Mouse (Mus musculus) heart, embryonic 15.5 days (tissue): ENCODE data around the gene Gm21977. TPM values are rescaled to one million over a fixed set of nuclear protein-coding genes. Genes with fewer than 3 reads are reported as not detected.
"Not testable (repeated sequence)": the region's sequence is repeated elsewhere in the genome, so short reads cannot be mapped to it uniquely, and the experiment has no call there.

Source experiments
- ATAC-seq: fragments of 200-750 bp; cut with Nextera tagmentation; replicated peaks from 2 replicates; pipeline ENCODE4 v1.8.0; 2017; ENCODE audit warnings: low read depth, moderate TSS enrichment; ENCODE audit not compliant: insufficient number of reproducible peaks, insufficient read depth, low FRiP score
- H3K27ac ChIP-seq: fragments of 300-500 bp; sonication (generic); 2 replicates; pipeline ENCODE4 v1.5.1; 2015; ENCODE audit warnings: mild to moderate bottlenecking, inconsistent platforms
- H3K27me3 ChIP-seq: fragments of 300-500 bp; sonication (generic); 2 replicates; pipeline ENCODE4 v1.6.1; 2015; ENCODE audit warnings: inconsistent platforms
- H3K36me3 ChIP-seq: fragments of 300-500 bp; sonication (generic); 2 replicates; pipeline ENCODE4 v1.6.1; 2015; ENCODE audit warnings: mild to moderate bottlenecking, inconsistent platforms
- H3K4me1 ChIP-seq: fragments of 300-500 bp; sonication (generic); replicated peaks from 2 replicates; pipeline ENCODE4 v1.6.1; 2015; ENCODE audit warnings: inconsistent platforms
- H3K4me2 ChIP-seq: fragments of 300-500 bp; sonication (generic); 2 replicates; pipeline ENCODE4 v1.6.1; 2015; ENCODE audit warnings: inconsistent platforms, mild to moderate bottlenecking, moderate library complexity
- H3K4me3 ChIP-seq: fragments of 300-500 bp; sonication (generic); 2 replicates; pipeline ENCODE4 v1.5.1; 2015; ENCODE audit warnings: mild to moderate bottlenecking, inconsistent platforms
- H3K9ac ChIP-seq: fragments of 300-500 bp; sonication (generic); 2 replicates; pipeline ENCODE4 v1.6.1; 2015; ENCODE audit warnings: mild to moderate bottlenecking, inconsistent platforms
- H3K9me3 ChIP-seq: fragments of 300-500 bp; sonication (generic); replicated peaks from 2 replicates; pipeline ENCODE4 v1.6.1; 2016; ENCODE audit warnings: inconsistent platforms
- WGBS: fragments of 180-500 bp; shearing (Covaris S2); methylation state at CpG from one replicate; pipeline ENCODE4 v1.1.7; 2015; ENCODE audit warnings: mixed read lengths; 5-methylcytosine and 5-hydroxymethylcytosine counted together
- polyA plus RNA-seq: library from polyadenylated mRNA; unstranded; fragments of >200 nt; fragmentation: Nextera tagmentation; extraction: Ambion mirVana; gene quantifications from 2 replicates; pipeline ENCODE4 v1.2.1, GENCODE M21; 2015

Gm21977 gene
- not detected in 2 replicates for polyA plus RNA-seq

DNA sequence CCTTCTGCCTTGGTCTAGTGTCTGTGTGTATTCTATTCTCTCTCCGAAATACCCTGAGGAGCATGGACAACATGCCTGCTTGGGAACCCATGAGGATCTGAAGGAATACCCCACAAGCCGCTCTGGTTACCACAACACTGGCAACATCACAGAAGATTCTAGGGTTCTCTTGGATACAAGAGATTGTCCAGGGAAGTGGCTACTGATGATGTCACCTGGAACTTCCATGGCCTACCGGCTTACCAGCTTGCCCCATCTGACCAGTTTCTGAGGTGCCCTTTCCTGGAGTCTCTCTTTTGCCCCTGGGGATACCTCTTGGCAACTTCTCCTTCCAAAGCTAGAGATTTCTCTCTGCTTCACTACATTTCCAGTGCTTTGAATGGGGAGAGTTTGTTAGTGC lies at the start of gene Gm21977:
TSS of gene Gm21977 (minus strand) at position 101 of the 400 bp plus-strand sequence.
- H3K9me3 ChIP-seq, H3K4me3 ChIP-seq, H3K4me1 ChIP-seq, H3K27me3 ChIP-seq, H3K36me3 ChIP-seq, H3K9ac ChIP-seq, H3K27ac ChIP-seq, H3K4me2 ChIP-seq, ATAC-seq: not testable (repeated sequence)
- WGBS: no CpG with 5 or more reads among the region's 3 CpGs

Other genes starting within 250 kb of the Gm21977 start
- not detected in 2 replicates for gene Gm3633, start 211.6 kb downstream of the Gm21977 start, polyA plus RNA-seq
- gene Gm10378, start 197.5 kb downstream of the Gm21977 start, polyA plus RNA-seq: not detected in 2 replicates
- gene Gm3015, start 84.7 kb downstream of the Gm21977 start, polyA plus RNA-seq: not detected in 2 replicates
- not detected in 2 replicates for gene Gm10377, start 55.5 kb downstream of the Gm21977 start, polyA plus RNA-seq
- not detected in 2 replicates for gene Gm8082, start 140.1 kb upstream of the Gm21977 start, polyA plus RNA-seq
- gene Gm10376, start 162.2 kb upstream of the Gm21977 start, polyA plus RNA-seq: not detected in 2 replicates
- gene Gm8094, start 223.2 kb upstream of the Gm21977 start, polyA plus RNA-seq: not detected in 2 replicates
- gene Gm8104, start 247.1 kb upstream of the Gm21977 start, polyA plus RNA-seq: 0.14 and 0.25 TPM in 2 replicates